Mouse (Mus musculus): ENCODE data around the gene Ttll6.
"Not testable (repeated sequence)": the region's sequence is repeated elsewhere in the genome, so short reads cannot be mapped to it uniquely, and the experiment has no call there.

The Ttll6 gene

DNA sequence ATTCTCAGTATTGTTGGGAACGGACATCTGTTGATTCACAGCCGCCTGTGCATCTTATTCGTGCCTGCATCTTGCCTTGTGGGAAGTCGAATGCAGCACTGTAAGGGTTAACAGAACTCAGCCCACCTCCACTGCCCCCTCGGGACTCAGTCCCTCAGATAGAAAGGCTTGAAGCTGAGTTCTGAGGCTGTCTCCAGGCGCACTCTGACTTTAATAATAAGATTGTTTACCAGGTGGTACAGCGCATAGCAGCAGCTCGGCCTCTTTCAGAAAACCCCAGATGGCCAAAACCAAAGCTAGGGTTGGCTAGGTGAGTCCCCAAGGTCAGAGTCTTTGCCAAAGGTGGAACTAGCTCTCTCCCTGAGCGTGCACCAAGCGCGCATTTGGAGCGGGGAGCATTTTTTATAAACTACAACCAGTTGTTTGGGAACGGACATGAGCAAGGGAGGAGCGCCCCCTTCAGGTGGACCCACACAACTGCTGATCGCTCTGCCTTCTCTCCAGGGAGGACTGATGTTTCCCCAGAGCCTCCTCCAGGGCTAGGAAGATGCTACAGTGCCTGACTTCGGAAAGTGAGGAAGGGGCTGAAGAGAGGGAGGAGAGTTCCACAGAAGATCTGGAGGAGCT is at the start of gene Ttll6:
Gene Ttll6, plus strand, starts transcription at position 548 of the 627 bp plus-strand sequence.
- peak; percentile 42 for DNase-seq (ENCODE audit: low spot score)

DNA sequence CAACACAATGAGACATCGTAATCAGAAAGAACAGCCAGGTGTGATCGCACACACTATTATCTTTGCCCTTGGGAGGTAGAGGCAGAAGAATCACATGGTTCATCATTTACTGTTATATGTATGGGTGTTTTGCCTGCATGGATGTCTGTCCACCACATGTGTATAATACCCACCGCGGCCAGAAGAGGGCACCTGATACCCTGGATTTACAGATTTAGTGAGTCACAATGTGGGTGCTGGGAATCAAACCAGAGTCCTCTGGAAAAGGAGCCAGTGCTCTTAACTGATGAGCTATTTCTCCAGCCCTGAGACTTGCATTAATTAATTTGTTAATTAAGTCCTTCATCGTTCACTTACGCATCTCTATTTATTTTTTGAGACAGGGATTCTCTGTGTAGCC is 45.6 kb upstream of the Ttll6 start:
- DNase-seq (ENCODE audit: low spot score), result no peak

DNA sequence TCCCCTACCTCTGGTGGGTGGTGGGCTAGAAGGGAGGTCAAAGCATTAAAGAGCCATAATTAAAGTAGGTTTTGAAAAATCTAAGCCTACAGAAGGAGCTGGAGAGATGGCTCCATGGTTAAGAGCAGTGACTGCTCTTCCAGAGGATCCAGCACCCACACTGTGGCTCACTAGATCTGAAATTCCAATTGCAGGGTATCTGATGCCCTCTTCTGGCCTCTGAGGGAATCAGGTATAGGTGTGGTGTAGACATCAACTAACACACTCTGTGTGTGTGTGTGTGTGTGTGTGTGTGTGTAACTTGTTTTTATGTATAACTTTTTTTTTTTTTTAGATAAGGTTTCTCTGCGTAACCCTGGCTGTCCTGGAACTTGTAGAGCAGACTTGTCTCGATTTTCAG is 42.5 kb upstream of the Ttll6 start:
- DNase-seq (ENCODE audit: low spot score), result no peak

DNA sequence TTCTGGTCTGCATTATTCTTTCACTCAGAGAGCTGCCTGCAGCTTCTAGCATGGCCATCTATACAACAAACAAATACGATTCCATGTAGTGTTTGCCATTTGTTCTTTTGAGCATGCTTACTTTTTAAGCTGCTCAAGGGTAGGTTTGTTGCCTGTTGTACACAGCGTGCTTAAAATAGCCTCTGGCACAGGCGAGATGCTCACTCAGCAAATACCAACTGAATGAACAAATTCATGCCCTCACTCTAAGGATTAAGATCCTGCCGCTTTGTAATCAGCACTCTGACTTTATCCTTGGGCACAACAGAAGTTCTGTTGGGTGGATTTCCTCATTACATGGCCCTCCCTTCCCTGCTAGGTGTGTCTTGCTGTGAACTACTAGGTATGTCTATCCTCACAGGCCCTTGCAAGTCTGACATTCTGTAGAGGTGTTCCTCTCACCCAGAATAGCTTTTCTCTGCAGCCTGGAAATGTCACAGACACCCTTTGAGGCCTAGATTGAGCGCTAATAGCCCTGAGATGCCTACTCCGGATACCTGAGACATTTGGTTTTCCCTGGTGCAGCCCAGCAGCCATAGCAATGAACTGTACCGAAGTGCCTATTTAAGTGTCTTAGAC is 40.8 kb upstream of the Ttll6 start:
- no peak for DNase-seq (ENCODE audit: low spot score)

DNA sequence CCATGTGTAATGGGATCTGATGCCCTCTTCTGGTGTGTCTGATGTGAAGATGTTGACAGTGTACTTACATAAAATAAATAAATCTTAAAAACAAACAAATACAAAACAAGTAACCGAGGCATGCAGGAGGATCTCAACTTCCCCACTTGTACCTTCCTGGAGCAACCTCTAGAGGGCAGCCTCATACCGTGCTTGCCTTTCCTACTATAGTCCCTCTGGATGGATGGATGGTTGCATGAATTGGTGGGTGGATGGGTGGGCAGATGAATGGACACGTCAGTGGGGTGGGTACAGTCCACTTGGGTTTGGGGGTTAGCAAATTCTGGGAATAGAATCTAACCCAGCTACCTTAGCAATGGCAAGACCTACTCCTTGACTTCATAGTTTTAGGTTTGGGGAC is 40.2 kb upstream of the Ttll6 start:
- DNase-seq (ENCODE audit: low spot score), result peak; percentile 37

DNA sequence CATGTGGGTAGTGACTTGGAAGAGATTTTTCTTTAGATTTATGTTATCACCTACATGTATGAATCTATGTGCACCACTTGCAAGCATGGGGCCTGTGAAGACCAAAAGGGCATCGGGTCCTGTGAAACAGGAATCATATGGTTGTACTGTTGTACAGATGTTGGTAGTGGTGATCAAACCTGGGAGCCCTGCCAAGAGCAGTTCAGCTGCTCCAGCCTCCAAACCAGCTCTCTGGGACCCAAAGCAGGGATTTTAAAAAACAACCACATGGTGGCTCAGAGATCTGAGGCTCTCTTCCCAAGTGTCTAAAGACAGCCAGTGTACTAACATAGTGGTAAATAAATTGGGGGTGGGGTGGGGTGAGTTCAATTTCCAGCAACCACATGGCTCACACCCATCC is 25.2 kb upstream of the Ttll6 start:
- DNase-seq (ENCODE audit: low spot score), result no peak

DNA sequence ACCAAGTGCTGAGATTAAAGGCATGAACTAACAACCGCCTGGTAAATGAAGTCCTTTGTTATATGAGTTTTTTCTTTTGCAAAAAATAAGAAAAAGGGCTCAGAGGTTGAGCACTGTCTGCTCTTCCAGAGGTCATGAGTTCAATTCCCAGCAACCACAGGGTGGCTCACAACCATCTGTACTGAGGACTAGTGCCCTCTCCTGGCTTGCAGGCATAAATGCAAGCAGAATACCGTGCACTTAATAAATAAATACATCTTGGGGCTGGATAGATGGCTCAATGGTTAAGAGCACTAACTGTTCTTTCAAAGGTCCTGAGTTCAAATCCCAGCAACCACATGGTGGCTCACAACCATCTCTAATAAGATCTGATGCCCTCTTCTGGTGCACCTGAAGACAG is 22.6 kb upstream of the Ttll6 start:
- not testable (repeated sequence) for DNase-seq (ENCODE audit: low spot score)

DNA sequence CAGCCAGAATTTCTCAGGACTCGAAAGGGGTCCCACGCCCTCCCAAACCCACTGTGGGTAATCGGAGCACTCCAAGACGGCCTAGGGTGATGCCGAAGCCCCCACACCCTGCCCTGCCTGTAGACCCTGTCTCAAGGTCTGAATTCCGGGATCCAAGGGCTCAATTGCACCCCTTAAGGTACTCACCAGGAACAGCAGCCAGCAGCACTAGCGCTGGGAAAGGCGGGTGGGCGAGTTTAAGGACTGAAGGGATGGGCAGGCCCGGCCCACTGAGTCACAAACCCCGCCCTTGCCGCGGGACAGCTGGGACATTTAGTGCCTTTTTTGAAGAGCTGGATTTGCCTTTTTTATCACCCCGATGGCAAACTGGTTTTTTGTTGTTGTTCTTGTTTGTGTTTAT is 21.8 kb upstream of the Ttll6 start, which contains the start of gene Calcoco2:
Gene Calcoco2, minus strand, starts transcription at position 214 of the 400 bp plus-strand sequence.
- DNase-seq (ENCODE audit: low spot score), result no peak

DNA sequence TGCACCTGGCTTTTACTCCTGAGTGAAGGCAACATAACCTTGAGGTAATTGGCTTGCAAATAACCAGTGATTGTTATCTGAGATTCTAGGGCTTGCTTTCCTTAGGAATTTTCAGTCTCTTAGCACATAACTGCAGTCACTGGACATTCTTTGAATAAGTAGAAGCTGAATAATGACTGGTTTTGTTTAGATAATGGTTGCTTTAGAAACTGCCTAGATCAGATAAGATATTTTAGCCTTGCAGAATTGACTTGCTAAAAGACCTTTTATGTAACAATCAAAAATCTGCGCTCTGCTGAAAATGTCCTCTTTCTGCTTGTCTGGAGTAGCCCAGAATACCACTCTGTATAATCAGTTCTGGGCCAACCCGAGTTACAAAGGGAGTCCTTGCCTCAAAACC is 19.5 kb upstream of the Ttll6 start:
- DNase-seq (ENCODE audit: low spot score), result no peak

DNA sequence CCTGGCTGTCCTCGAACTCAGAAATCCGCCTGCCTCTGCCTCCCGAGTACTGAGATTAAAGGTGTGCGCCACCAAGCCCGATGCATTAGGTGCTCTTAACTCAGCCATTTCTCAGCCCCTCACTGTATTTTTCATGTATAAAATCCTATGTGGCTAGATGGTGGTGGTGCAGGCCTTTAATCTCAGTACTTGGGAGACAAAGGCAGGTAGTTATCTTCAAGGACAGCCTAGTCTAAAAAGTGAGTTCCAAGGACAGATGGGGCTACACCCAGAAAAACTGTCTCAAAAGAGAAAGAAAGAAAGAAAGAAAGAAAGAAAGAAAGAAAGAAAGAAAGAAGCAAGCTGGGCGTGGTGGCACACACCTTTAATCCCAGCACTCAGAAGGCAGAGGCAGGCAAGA is 18.2 kb upstream of the Ttll6 start:
- DNase-seq (ENCODE audit: low spot score), result no peak

DNA sequence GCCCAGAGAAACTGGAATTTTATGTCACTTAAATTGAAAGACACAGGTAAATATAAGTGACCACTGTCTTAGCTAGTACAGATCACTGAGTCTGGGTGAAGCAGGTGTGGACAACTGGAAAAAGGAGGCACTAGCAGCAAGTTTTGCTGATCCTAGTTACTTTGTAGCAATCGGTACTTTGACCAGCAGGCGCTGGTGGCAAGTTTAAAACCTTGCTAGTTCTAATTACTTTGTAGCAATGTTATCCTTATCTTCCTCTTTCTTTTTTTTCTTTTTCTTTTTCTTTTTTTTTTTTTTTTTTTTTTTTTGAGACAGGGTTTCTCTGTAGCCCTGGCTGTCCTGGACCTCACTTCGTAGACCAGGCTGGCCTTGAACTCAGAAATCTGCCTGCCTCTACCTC is 17.5 kb upstream of the Ttll6 start:
- no peak for DNase-seq (ENCODE audit: low spot score)

DNA sequence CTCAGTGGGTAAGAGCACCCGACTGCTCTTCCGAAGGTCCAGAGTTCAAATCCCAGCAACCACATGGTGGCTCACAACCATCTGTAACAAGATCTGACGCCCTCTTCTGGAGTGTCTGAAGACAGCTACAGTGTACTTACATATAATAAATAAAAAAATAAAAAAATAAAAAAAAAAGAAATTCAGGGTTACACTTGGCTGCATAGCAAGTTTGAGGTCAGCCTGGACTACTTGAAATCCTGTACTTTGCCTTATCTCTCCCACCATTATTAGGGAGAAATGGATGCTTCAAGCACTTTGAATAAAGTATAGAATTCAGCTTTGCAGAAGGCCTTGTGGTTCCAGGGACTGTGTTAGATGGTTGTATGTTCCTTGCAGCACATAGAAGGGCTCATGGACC is 16.7 kb upstream of the Ttll6 start:
- DNase-seq (ENCODE audit: low spot score), result not testable (repeated sequence)

DNA sequence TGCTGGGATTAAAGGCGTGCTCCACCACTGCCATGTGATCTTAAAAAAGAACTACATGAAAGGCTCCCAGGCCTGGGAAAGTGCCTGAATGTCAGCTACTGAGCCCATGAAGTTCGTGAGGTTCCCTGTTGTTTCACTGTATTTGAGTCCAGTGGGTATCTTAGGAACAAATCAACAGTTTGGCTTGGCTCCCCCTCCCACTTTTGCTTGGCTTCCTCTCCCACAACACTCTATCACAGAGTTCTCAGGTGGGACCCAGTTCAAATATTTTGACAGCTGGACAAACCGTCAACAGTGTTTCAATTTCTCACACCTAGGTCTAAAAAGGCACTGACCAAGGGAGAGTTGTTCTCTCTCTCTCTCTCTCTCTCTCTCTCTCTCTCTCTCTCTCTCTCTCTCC is 14.2 kb upstream of the Ttll6 start:
- no peak for DNase-seq (ENCODE audit: low spot score)

DNA sequence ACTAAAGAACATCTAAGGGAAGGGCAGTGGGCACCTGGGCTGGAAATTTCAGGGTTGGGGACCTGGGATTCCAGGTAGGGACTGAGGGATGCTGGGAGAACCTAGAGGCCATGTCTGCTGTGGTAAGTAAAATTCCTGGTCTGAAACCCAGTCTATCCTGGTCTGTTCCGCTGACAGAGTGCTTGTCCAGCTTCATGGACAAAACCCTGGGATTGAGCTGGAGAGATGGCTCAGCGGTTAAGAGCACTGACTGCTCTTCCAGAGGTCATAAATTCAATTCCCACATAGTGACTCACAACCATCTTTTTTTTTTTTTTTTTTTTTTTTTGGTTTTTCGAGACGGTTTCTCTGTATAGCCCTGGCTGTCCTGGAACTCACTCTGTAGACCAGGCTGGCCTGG is 10.8 kb upstream of the Ttll6 start:
- not testable (repeated sequence) for DNase-seq (ENCODE audit: low spot score)

DNA sequence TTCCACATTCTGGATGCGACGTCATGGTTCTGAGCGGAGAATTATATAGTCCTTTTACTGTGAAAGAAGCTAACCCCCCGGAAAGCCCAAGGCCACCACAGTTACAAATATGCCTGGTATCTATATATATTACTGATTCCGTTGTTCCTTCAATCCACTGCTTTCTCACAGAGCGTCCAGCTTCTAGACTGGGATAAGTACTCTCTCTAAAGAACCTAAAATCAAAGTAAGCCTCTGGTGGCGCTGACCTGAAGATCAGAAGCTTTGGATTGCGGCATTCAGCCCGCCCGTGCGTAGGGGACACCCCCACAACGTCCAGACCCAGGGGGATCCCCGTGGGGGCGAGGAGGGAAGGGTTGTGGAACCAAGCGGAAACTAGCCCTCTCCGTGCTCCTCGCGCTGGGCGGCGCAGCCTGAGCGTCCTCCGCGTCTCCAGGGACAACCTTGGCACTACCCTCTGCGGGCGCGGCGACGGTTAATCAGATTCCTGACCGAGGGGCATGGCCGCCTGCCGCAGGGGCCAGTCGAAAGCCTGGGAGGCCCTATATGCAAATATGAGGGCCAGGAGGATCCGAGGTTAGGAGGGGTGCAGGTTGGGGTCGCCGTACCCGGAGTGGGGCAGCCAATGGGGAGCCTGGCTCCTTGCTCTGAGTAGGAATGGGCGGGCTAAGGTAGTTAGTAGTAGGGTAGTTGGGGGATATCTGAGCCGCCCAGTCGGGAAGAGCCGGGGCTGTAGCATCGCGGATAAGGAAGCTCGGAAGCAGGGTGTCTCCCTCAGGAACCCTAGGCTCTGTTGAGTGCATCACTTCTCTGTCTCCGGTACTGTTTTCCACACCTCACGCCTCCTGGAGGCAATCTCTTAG is 9.3 kb upstream of the Ttll6 start:
- DNase-seq (ENCODE audit: low spot score), result no peak

DNA sequence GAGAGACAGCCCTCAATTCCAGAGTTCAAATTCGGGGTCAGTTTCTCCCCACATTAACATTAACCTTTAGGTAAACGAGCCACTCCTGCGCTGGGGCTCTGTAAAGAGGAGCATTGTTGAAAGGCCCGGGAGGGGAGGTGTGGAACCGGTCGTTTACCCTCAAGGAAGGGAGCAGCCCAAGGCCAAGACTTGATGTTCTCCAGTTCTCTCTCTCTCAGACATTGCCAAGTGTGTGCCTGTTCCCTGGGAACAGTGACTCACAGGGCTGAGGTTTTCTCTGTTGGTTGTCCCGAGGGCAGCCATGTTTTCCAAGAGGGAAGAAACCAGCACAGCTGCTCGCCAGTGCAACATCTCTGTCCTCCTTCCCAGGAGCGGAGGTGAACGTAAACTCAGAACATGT is 3.0 kb upstream of the Ttll6 start:
- DNase-seq (ENCODE audit: low spot score), result peak; percentile 40

DNA sequence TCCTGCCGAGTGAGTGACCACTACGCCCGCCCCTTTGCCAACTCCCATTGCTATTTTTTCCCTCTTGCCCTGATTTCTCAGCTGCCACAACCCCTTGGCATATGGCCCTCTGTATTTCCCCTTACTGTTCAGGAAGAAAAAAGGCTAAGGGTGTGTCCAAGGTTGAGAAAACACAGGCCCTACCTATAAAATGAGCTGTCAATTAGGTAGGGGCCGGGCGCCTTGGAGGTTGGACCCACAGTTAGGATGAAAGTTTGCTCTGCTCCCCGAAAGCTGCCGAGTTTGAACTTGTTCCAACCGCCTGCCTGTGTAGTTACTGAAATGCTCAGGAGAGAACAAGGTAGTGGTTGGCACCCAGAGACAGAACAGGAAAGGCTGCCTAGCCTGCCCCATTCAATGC is 2.3 kb downstream of the Ttll6 start:
- no peak for DNase-seq (ENCODE audit: low spot score)

DNA sequence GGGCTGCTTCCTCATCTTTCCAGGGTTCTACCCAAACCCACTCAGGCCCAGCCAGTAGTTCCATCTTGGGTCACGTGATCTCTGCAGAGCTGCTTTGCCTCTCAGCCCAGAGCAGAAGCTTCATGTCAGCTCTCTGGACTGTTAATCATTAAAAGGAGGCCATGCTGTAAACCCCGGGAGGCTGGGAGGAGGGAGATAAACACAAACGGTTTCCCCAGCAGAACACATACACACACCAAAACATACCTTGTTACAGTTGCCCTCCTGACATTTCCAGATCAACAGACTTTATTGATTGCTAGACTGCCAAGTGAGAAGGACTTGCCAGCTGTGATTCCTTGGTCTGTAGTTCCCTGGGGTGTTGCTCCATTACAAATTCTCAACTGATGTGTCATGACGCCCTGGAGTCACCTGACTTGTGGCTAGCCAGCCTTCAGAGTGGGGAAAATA is 7.2 kb downstream of the Ttll6 start:
- DNase-seq (ENCODE audit: low spot score), result peak; percentile 88

DNA sequence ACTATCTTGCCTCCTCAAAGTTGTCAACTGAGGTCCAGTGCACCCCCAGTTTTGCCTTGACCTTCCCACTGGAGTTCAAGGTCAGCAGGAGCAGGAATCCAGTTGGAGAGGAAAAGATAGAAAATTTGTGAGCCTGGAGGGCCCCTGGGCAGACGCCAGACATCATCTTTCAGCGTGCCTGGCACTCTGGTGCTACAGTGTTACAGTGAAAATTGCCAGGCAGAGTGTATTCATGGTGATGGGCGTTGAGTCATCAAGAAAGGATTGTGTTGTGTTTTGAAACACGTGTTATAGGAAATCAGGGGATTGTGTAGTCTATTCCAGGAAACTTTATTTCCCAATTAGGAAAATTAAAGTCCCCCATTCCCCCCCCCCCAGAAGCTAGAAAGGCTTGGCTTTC is 10.2 kb downstream of the Ttll6 start:
- DNase-seq (ENCODE audit: low spot score), result no peak

DNA sequence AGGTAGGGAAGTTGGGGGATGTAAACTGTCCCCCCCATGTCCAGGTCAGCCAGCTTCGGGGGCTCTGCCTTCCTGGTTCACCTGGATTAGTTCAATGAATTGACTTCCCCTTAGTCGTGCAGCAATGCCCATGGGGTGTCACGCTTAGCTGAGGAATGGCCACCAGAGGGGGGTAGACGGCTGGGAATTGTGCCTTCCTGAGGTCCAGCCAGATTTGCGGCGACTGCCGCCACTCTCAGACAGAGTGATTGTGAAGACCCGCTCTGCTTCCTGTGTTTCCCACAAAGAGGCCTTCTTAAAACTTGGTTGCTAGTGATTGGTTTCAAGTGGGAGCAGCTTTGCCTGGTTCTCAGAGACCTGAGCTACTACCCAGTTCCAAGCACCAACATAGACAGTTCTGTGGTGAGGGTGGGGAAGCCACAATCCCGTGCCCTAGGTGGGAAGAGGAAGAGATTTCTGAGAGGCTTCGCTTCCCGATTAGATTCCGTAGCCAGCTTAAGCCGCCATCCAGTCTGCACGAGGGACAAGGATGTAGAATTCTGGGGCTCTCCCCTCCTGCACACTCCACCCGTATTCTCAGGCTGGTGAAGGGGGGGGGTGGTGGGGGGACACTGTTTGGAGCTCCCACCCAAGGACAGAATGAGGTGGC is 12.2 kb downstream of the Ttll6 start:
- peak; percentile 66 for DNase-seq (ENCODE audit: low spot score)

DNA sequence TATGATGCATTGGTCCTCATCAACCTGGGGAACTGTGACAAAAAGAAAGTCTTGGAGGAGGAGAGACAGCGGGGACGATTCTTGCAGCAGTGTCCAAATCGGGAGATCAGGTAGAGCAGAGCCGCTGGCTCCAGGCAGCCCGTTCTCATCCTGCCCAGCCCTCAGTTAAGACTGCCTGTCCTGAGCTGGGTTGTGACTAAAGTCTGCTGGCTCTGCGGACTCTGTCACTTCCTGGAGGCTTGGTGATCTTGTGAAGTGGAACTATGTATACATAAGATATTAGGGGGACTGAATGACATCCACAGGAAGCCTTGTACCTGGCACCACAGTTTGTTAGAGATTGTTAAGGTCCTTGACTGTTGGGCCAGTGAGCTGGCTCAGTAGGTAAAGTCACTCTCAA is 13.9 kb downstream of the Ttll6 start:
- DNase-seq (ENCODE audit: low spot score), result no peak

DNA sequence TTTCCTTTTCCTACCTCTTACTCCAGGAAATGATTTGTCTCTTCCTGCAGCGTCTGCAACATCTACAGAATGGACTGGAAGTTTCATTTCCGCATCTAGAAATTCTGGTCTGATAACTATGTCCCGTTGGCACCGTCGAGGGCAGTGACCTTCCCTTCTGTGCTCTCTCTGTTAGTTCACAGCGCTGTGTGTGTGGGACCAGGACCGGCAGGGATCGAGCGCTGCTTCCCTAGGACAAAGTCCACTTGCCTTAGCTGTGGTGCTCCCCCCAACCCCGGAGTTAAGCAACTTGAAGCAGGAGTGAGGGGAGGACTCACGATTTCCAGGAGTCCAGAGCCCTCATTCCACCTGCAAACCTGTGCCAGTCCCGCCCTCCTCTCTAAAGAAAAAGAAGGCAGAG is 31.2 kb downstream of the Ttll6 start:
- no peak for DNase-seq (ENCODE audit: low spot score)

DNA sequence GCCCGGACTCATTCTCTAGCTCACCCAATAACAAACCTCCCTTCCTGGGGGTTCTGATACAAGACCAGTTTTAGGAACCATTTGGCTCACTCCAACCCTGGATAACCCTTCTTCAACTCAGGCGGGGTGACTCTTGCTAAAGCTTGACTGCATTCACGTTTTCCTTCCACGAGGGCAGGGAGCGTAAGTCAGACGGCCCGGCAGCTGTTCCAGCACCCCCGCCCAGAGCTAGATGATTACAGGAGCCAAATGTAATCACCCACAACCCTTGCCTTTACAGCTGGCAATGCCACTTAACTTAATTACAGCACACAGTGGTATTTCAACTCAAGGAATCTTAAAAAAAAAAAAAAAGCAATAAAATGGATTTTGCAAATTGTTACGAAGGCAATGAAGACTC is 34.5 kb downstream of the Ttll6 start:
- no peak for DNase-seq (ENCODE audit: low spot score)
